Mouse (Mus musculus) limb, embryonic 13.5 days (tissue): ENCODE measurements around the gene Mest. TPM values are rescaled to one million over a fixed set of nuclear protein-coding genes. Genes with fewer than 3 reads are reported as not detected.

Experiments
- ATAC-seq: fragments of 200-750 bp; cut with Nextera tagmentation; 2 replicates; pipeline ENCODE4 v1.8.0; 2017; ENCODE audit warnings: low read depth, moderate number of reproducible peaks, moderate TSS enrichment; ENCODE audit not compliant: low FRiP score
- H3K27ac ChIP-seq: fragments of 300-500 bp; sonication (generic); 2 replicates; pipeline ENCODE4 v1.5.1; 2015; ENCODE audit warnings: inconsistent platforms, mild to moderate bottlenecking, moderate library complexity
- H3K27me3 ChIP-seq: fragments of 300-500 bp; sonication (generic); 2 replicates; pipeline ENCODE4 v1.6.1; 2015; ENCODE audit warnings: mild to moderate bottlenecking, inconsistent platforms
- H3K36me3 ChIP-seq: fragments of 300-500 bp; sonication (generic); 2 replicates; pipeline ENCODE4 v1.6.1; 2015; ENCODE audit warnings: inconsistent platforms, mild to moderate bottlenecking, moderate library complexity
- H3K4me1 ChIP-seq: fragments of 300-500 bp; sonication (generic); 2 replicates; pipeline ENCODE4 v1.6.1; 2015; ENCODE audit warnings: inconsistent platforms
- H3K4me2 ChIP-seq: fragments of 300-500 bp; sonication (generic); replicated peaks from 2 replicates; pipeline ENCODE4 v1.6.1; 2015; ENCODE audit warnings: inconsistent platforms, mild to moderate bottlenecking, moderate library complexity
- H3K4me3 ChIP-seq: fragments of 300-500 bp; sonication (generic); 2 replicates; pipeline ENCODE4 v1.5.1; 2015; ENCODE audit warnings: moderate library complexity, mild to moderate bottlenecking, inconsistent platforms
- H3K9ac ChIP-seq: fragments of 300-500 bp; sonication (generic); 2 replicates; pipeline ENCODE4 v1.6.1; 2015; ENCODE audit warnings: mild to moderate bottlenecking, inconsistent platforms
- H3K9me3 ChIP-seq: fragments of 300-500 bp; sonication (generic); 2 replicates; pipeline ENCODE4 v1.6.1; 2016; ENCODE audit warnings: inconsistent platforms
- WGBS: fragments of 180-500 bp; shearing (Covaris S2); methylation state at CpG from one replicate; pipeline ENCODE4 v1.1.7; 2015; 5-methylcytosine and 5-hydroxymethylcytosine counted together
- microRNA counts: library from miRNA; unstranded; fragments of <30 nt; microRNA quantifications from one replicate; lab custom pipeline; 2016
- microRNA-seq: library from miRNA; unstranded; fragments of <30 nt; microRNA quantifications from one replicate; pipeline ENCODE4, GENCODE M21; 2016
- polyA plus RNA-seq: library from polyadenylated mRNA; unstranded; fragments of >200 nt; fragmentation: Nextera tagmentation; extraction: Ambion mirVana; gene quantifications from 2 replicates; pipeline ENCODE4 v1.2.1, GENCODE M21; 2015

Gene Mest
- polyA plus RNA-seq, 1 experiment from 2014 or later, result 1,957 TPM

GRCm38 (mm10) chr6:30748358-30748910 is 25.1 kb downstream of the Mest start:
- Histone ChIP-seq H3K4me2 (no peak overlapping the region), H3K9ac (no peak overlapping the region), H3K27ac (no peak overlapping the region), H3K4me1 (0 out of 2 replicates have a peak, but pooled peaks cover 5% of the 10 kb centered on the region), H3K4me3 (no peak overlapping the region), H3K9me3 (no peaks in the 10 kb centered on the region), H3K27me3 (no peaks in the 10 kb centered on the region), H3K36me3 (peaks cover 55% of the 10 kb centered on the region)
- WGBS, result 69% methylated on average over 6 of the region's 6 CpGs
- ATAC-seq, result no peak

- 28% methylated on average over 2 of the region's 2 CpGs for WGBS
- Histone ChIP-seq H3K9me3 (no peaks in the 10 kb centered on the region), H3K9ac (no peak overlapping the region), H3K4me1 (0 out of 2 replicates have a peak, but pooled peaks cover 5% of the 10 kb centered on the region), H3K36me3 (peaks cover 48% of the 10 kb centered on the region), H3K4me3 (no peak overlapping the region), H3K27me3 (no peaks in the 10 kb centered on the region), H3K4me2 (no peak overlapping the region), H3K27ac (no peak overlapping the region)
- peak; percentile 26; the same call in 1 of the 2 replicates for ATAC-seq
These were observed 25.8 kb downstream of the Mest start for GRCm38 (mm10) chr6:30749042-30749689.

- Histone ChIP-seq H3K9me3 (no peaks in the 10 kb centered on the region), H3K27me3 (no peaks in the 10 kb centered on the region), H3K4me1 (0 out of 2 replicates have a peak, but pooled peaks cover 5% of the 10 kb centered on the region), H3K36me3 (peaks cover 44% of the 10 kb centered on the region), H3K4me3 (no peak overlapping the region), H3K27ac (no peak overlapping the region), H3K4me2 (no peak overlapping the region), H3K9ac (no peak overlapping the region)
- WGBS, result 63% methylated on average over 1 of the region's 1 CpGs
- no peak; the same call in 1 of the 2 replicates for ATAC-seq
These were observed 26.5 kb downstream of the Mest start for GRCm38 (mm10) chr6:30749892-30750291.

- ATAC-seq, result no peak
- Histone ChIP-seq H3K9me3 (no peaks in the 10 kb centered on the region), H3K36me3 (peaks cover 38% of the 10 kb centered on the region), H3K9ac (no peak overlapping the region), H3K4me1 (0 out of 2 replicates have a peak, but pooled peaks cover 5% of the 10 kb centered on the region), H3K4me3 (no peak overlapping the region), H3K27me3 (no peaks in the 10 kb centered on the region), H3K27ac (no peak overlapping the region), H3K4me2 (no peak overlapping the region)
- whole genome bisulfite sequencing, result 70% methylated on average over 6 of the region's 6 CpGs
These were observed 27.1 kb downstream of the Mest start for GRCm38 (mm10) chr6:30750482-30750881.

- Histone ChIP-seq H3K4me2 (no peak overlapping the region), H3K36me3 (peaks cover 32% of the 10 kb centered on the region), H3K27me3 (no peaks in the 10 kb centered on the region), H3K9me3 (no peaks in the 10 kb centered on the region), H3K4me1 (0 out of 2 replicates have a peak, but pooled peaks cover 5% of the 10 kb centered on the region), H3K4me3 (no peak overlapping the region), H3K9ac (no peak overlapping the region), H3K27ac (no peak overlapping the region)
- no peak for ATAC-seq
- WGBS, result 75% methylated on average over 2 of the region's 2 CpGs
These were observed 27.9 kb downstream of the Mest start for GRCm38 (mm10) chr6:30751209-30751608.

MicroRNAs within 50 kb of the gene (microRNA counts, 519-probe panel; counts per million panel counts)
- 3,656 counts per million, percentile 68 among the panel's probes with 10 or more counts for microRNA mmu-miR-335-3p (lab: Ali Mortazavi, UCI)
- 5,429 counts per million, percentile 97 among the panel's probes with 10 or more counts for microRNA mmu-miR-335-5p (lab: Ali Mortazavi, UCI)

Small RNAs within 50 kb of the gene (microRNA-seq; reads per million reads assigned to microRNA genes)
- 80,036 reads per million, percentile 100 among the genes with 10 or more reads in this experiment for gene Mir335

Other genes starting within 250 kb of the Mest start
- gene Tmem209, start 213.8 kb upstream of the Mest start, polyA plus RNA-seq, result 34.7 and 34.9 TPM in 2 replicates
- 0.22 and 0.34 TPM in 2 replicates for gene Ssmem1, start 213.7 kb upstream of the Mest start, polyA plus RNA-seq
- 10.4 and 11.1 TPM in 2 replicates for gene Cpa2, start 182.0 kb upstream of the Mest start, polyA plus RNA-seq
- 2.3 and 2.7 TPM in 2 replicates for gene Cpa4, start 155.2 kb upstream of the Mest start, polyA plus RNA-seq
- gene Cpa5, start 112.5 kb upstream of the Mest start, polyA plus RNA-seq, result 0.33 and 0.79 TPM in 2 replicates
- gene Cpa1, start 84.3 kb upstream of the Mest start, polyA plus RNA-seq, result 0.88 and 1.0 TPM in 2 replicates
- gene Cep41, start 29.8 kb upstream of the Mest start, polyA plus RNA-seq, result 52.3 and 55.4 TPM in 2 replicates
- gene Copg2, start 173.2 kb downstream of the Mest start, polyA plus RNA-seq, result 24.3 and 27.6 TPM in 2 replicates
- gene Tsga13, start 192.0 kb downstream of the Mest start, polyA plus RNA-seq, result 0.25 TPM in 1 of 2 replicates, not detected in the other
- 4.0 and 5.8 TPM in 2 replicates for gene Klf14, start 235.5 kb downstream of the Mest start, polyA plus RNA-seq